Mouse (Mus musculus) ZHBTc4 (cell line): Measurements from ENCODE around the gene 1700024G13Rik.

Experiments used
- DNase-seq: peaks from one replicate; pipeline ENCODE4 v3.0.0-alpha.2; 2011; ENCODE audit warnings: low read depth, low spot score

1700024G13Rik gene

GRCm38 (mm10) chr14:32332515-32333445 lies 55.4 kb downstream of the 1700024G13Rik start:
- DNase-seq: no peak

DNA sequence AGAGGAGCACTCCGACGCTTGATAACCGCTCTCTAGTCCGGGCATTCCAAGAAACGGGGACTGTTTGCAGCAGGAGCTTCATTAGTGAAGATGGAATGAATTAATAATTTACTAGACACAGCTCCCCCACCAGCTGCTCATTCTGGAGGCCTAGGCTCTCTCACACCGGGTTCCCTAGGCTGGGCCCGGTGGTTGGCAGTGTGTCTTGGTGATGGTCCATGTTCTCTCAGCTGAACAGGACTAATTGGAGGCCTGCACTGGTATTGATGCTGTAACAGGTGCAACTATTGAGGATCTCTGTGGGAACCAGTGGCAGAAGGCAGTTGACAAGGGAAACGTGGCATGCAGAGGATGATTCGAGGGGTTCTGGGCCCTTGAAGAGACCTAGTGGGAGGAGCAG lies 60.8 kb downstream of the 1700024G13Rik start:
- no peak for DNase-seq
